Comparison of ENCODE assay signal across 9 mouse cellular contexts in the genomic region with DNA sequence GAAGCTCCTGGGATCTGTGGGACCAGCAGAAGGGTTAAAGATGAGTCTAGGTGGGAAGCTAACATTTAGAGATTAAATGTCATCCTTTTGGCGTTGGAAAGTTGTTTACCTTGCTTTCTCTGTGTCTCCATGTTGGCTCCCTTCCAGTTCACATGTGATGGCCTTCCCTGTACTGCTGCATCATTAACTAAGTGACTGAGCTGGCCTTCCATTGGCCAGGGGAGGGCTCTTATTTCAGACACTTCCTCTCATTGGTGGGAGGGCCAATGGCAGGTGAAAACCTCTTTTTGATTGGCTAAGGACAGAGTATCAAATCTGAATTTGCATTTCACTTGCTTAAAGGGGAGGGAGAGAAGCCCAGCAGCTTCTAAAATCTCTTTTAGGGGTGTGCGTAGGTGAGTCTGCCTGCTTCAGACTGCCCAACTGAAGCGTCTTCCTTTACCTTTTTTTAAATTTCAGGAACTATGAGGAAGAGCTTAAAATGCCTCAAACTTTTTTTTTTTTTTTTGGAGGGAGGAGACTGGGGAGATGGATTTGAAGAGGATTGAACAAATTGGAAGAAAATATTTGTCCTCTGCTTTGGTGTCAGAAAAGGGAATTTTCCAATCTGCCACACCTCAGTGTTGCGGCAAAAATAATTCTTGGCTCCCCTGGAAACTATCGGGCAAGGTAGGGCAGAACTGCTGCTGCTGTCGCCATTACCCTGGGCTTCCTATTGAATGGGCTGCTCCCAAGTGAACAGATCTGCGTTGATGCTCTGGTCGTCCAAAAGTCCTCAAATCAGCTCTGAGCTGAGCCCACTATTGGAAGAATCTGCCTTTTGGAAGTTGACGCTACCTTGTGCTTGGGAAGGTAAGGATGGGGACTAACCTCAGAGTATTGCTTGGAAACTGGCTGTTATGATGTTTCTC.
A peak's percentile ranks its signal among the peaks of the same experiment; 100 is the strongest.
DNase-seq lines count a peak whose midpoint lies in the region; ATAC-seq and TF ChIP-seq lines count a peak whose summit lies in the region.
"Had no signal": no experiment of that assay in that cellular context is flagged by ENCODE, and none has a peak within 500 bp of the region (broad histone marks: within the 10 kb centered on the region; RNA-seq: fewer than 3 reads in every experiment).

No protein-coding gene starts in this region.

- H3K36me3 ChIP-seq in hindbrain, postnatal 0 days (ENCODE audit: insufficient read depth, low read length) = no peaks in the 10 kb centered on the region
- no peaks in the 10 kb centered on the region for H3K36me3 ChIP-seq in midbrain, embryonic 13.5 days
- H3K36me3 ChIP-seq: embryonic facial prominence, embryonic 13.5 days had no signal

- H3K4me2 ChIP-seq in hindbrain, postnatal 0 days (ENCODE audit: low read depth, low read length) = peak overlapping the region; percentile 65
- H3K4me2 ChIP-seq in midbrain, embryonic 13.5 days (replicated peaks) = no peak overlapping the region
- H3K4me2 ChIP-seq: embryonic facial prominence, embryonic 13.5 days had no signal

- no peaks in the 10 kb centered on the region for H3K4me1 ChIP-seq in hindbrain, postnatal 0 days (ENCODE audit: insufficient read depth, low read length)
- H3K4me1 ChIP-seq in midbrain, embryonic 13.5 days (replicated peaks) = peaks cover 5% of the 10 kb centered on the region
- H3K4me1 ChIP-seq: embryonic facial prominence, embryonic 13.5 days had no signal

- ATAC-seq in erythroblast, adult 5-6 weeks (replicated peaks; ENCODE audit: low FRiP score, poor library complexity, severe bottlenecking) = peak; percentile 80
- peak; percentile 79 for ATAC-seq in hindbrain, postnatal 0 days
- 0 out of 2 replicates have a peak, but pooled peaks have one; percentile 44 for ATAC-seq in midbrain, embryonic 13.5 days

- intact Hi-C loops in left cerebral cortex, adult 2 months (cut with DNase I) = loop anchor here (2.0 to 5.0 kb wide), 2 partner anchors 14 to 131 kb away; no protein-coding TSS in a partner anchor

- 83% methylated on average over 9 of the region's 9 CpGs for WGBS in hindbrain, postnatal 0 days
- 88% methylated on average over 9 of the region's 9 CpGs for WGBS in midbrain, embryonic 13.5 days

- peak; percentile 7 for DNase-seq in embryo, embryonic 10.5 days (ENCODE audit: low spot score)
- no peak for DNase-seq in embryo, embryonic 9.5 days (ENCODE audit: extremely low spot score)
- peak; percentile 35 for DNase-seq in adipocyte (ENCODE audit: low spot score)
- peak; percentile 74 for DNase-seq in hindbrain, postnatal 0 days (ENCODE audit: low spot score)
- DNase-seq in left cerebral cortex, adult 2 months (ENCODE audit: extremely low spot score in 1 of 2, low spot score in 2 of 2) = peak; percentile 89 to 91
- peak; percentile 53 for DNase-seq in urinary bladder, postnatal 25 days (ENCODE audit: low spot score)

- H3K9me3 ChIP-seq in hindbrain, postnatal 0 days (ENCODE audit: low read length) = no peaks in the 10 kb centered on the region
- no peaks in the 10 kb centered on the region for H3K9me3 ChIP-seq in midbrain, embryonic 13.5 days
- H3K9me3 ChIP-seq: embryonic facial prominence, embryonic 13.5 days had no signal

- 0 out of 2 replicates have a peak overlapping the region, but pooled peaks have one; percentile 27 for H3K27ac ChIP-seq in hindbrain, postnatal 0 days
- peak overlapping the region; percentile 99 for H3K27ac ChIP-seq in left cerebral cortex, adult 2 months
- no peak overlapping the region for H3K27ac ChIP-seq in midbrain, embryonic 13.5 days
- H3K27ac ChIP-seq: embryonic facial prominence, embryonic 13.5 days had no signal

- TF ChIP-seq CTCF in hindbrain, postnatal 0 days (IDR thresholded peaks at IDR 0.05; ENCODE audit: low read depth) = no peak
- no peak for TF ChIP-seq CTCF in left cerebral cortex, adult 2 months (IDR thresholded peaks at IDR 0.05)

- H3K9ac ChIP-seq in hindbrain, postnatal 0 days (replicated peaks; ENCODE audit: low read length) = no peak overlapping the region
- H3K9ac ChIP-seq in midbrain, embryonic 13.5 days (replicated peaks) = no peak overlapping the region
- H3K9ac ChIP-seq: embryonic facial prominence, embryonic 13.5 days had no signal

- H3K4me3 ChIP-seq in hindbrain, postnatal 0 days (ENCODE audit: low read length) = 0 out of 2 replicates have a peak overlapping the region, but pooled peaks have one; percentile 1
- peak overlapping the region; percentile 70 for H3K4me3 ChIP-seq in left cerebral cortex, adult 2 months
- no peak overlapping the region for H3K4me3 ChIP-seq in midbrain, embryonic 13.5 days (replicated peaks)
- H3K4me3 ChIP-seq: embryonic facial prominence, embryonic 13.5 days had no signal

- no peaks in the 10 kb centered on the region for H3K27me3 ChIP-seq in hindbrain, postnatal 0 days (ENCODE audit: insufficient read depth, low read length)
- no peaks in the 10 kb centered on the region for H3K27me3 ChIP-seq in midbrain, embryonic 13.5 days
- H3K27me3 ChIP-seq: embryonic facial prominence, embryonic 13.5 days had no signal
